Mouse (Mus musculus): ENCODE data around the gene 4933428G20Rik.

Gene 4933428G20Rik

DNA sequence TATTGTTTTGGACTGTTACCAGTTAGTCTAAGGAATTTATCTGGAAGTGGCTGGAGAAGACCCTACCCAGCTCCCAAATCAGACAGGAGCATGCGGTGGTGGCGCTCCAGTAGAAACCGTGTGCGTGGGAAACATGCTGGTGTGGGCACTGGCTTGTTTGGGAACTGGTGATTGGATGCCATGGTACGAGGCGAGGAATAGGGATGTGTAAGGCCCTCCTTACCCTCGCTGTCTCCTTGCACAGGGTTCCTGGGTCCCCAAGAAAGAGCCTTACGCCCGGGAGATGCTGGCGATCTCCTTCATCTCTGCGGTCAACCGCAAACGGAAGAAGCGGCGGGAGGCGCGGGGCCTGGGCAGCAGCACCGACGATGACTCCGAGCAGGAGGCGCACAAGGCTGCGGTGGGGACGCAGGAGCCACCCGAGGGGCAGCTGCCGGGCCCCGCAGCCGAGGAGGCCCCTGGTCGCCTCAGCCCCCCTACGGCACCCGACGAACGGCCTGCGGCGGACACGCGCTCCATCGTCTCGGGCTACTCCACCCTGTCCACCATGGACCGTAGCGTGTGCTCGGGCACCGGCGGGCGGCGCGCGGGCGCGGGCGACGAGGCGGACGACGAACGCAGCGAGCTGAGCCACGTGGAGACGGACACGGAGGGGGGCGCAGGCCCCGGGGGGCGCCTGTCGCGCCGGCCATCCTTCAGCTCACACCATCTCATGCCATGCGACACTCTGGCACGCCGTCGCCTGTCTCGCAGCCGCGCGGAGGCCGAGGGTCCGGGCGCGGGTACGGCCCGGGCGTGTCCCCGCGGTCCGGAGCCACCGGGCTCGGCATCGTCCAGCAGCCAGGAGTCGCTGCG is at the start of gene 4933428G20Rik:
Gene 4933428G20Rik, minus strand, starts transcription at position 476 of the 855 bp plus-strand sequence.
- DNase-seq (ENCODE audit: low read depth, low spot score), result no peak

DNA sequence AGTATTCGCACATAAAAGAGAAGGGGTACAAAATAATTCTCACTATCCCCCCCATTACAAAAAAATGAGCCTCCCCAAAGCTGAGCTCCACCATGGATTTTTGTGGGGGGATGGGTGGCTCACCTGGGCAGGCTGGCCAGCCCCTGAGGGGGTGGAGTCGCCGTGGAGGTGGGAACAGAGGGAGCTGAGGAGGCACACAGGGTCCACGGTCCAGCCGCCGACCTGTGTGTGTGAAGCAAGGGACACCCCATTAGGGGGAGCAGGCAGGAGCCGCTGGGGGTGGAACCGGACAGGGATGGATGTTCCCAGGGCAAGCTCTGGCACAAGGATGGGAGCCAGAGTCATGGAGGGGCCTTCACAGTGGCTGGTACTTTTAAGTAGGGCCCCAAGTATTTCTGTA is 48.6 kb upstream of the 4933428G20Rik start:
- DNase-seq (ENCODE audit: low read depth, low spot score), result no peak

DNA sequence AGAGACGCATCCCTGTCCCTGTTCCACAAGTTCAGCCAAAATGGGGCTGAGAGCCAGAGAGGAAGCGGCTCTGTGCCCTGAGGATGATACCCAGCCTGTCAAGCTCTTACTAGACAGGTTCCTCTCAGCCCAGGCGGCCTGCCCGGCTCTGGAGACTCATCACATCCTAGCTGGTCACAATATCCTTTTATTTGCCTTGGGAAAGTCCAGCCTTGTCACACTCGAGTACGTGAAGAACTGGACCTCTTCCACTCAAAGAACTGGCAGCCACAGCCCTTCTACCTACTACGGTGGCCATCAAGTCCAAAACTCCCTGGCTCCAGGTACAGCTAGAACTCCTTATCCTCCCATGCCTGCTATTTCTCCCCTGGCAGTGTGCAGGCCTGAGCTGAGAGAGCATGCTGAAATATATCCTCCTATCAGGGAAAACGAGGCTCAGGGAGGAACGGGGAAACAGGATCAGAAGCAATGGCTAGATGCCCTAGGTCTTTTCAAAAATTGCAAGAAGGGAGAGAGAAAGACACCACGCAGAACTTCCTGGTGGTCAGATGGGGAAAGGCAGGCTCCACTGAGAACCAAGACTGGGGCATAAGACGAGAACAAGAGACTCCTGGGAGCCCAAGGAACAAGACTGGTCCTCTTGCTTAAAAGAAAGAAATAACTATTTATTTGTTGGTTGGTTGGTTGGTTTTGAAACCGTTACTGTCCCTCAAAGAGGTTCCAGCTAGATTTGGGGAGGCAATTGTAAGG is 48.0 kb upstream of the 4933428G20Rik start:
- no peak for DNase-seq (ENCODE audit: low read depth, low spot score)

DNA sequence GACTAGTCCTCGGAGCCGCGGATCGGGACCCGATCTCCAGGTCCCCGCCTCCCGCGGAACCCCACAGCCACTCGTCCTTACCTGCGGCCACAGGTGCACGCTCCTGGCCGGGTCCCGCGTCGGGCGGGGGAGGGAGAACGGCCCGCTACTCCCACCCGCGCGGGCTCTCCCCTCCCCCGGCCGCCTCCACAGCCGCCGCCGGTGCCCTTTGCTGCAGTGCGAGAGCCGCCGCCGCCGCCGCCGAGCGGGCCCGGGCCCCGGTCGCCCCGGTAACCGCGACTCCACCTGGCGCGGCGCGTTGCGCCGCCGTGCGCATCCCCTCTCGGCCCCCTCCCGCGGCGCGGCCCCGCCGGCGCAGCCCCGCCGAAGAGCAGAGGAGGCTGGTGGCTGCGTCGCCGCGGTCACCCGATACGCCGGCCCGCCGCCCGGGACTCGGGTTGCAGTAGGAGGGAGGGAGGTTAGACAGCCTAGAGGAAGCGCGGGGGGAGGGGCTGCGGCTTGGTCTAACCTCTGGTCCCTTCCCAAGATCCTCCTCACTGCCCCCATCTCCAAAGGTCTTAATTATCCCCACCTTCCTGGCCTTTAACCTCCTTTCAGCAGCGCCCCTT is 46.8 kb upstream of the 4933428G20Rik start:
- DNase-seq (ENCODE audit: low read depth, low spot score), result no peak

DNA sequence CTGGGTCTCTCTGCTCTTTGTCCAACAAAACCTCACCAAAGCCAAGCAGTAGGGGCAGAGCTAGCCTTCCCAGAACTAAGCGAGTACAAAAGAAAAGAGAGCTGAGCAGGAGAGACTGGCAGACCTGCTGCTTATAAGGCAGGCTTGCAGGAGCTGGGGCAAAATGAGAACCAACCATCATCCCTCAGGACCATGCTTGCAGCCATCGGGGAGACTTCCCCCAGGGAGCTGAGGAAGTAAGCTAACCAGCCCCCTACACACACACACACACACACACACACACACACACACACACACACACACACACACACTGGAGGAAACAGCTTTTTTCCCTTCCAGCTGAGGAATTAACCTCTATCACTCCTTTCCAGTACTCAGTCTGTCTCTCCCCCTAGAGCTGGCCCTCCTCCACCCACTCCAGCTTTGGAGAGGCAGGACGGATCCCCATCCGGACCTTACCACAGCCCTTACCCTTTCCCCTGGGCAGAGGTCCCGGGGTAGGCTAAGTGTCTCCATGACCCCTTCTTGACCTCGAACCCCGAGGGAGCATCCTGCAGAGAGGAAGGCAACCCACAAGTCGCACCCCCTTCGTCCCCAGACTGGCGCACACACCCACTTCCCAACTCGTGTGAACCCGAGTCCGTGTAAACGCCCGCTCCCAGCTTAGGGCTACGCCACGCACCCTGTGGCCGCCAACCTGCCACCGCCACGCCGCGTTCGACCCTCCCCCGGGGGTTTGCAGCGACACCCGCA is 45.8 kb upstream of the 4933428G20Rik start:
- DNase-seq (ENCODE audit: low read depth, low spot score), result no peak

DNA sequence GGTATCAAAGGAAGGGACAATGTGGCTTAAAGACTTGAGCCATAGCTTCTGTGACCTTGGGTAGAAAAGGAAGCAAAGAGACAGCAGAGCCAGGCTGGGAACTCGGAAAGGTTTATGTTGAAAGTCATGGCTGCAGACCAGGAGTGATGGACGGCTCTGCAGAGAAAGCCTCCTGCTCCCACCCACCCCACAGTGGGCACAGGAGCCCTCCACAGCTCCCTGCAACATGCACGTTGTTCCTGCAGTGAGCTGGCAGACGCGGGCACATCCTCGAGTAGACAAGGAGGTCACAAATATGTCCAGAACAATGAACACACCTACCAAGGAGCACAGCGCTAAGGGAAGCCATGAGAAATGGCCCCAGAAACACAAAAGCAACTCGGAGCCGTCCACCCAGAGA is 43.7 kb upstream of the 4933428G20Rik start:
- no peak for DNase-seq (ENCODE audit: low read depth, low spot score)

DNA sequence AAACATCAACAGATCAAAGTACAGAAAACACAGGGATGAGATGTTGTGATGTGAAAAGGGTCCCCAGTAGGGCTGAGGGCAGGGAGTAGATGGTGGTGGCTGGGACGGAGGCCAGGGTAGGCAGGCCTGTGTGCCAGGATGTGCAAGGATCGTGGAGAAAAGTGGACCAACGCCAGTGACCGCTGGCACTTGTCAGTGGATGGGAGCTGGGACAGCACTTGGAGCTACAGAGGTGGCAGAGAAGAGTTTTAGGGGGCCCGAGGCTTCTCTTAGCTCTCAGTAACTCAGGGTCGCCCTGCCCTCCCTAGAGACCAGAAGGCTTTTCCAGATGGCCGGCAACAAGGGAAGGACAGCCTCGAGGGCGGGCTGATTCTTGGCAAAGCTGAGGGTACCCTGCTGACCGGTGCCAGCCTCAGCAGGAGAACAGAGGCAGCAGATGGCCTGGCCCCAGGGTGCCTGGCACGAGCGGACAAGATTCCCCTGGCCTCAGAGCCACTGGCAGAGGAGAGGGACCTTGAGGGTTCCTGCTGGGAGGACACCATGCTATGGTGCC is 43.1 kb upstream of the 4933428G20Rik start:
- DNase-seq (ENCODE audit: low read depth, low spot score), result no peak

DNA sequence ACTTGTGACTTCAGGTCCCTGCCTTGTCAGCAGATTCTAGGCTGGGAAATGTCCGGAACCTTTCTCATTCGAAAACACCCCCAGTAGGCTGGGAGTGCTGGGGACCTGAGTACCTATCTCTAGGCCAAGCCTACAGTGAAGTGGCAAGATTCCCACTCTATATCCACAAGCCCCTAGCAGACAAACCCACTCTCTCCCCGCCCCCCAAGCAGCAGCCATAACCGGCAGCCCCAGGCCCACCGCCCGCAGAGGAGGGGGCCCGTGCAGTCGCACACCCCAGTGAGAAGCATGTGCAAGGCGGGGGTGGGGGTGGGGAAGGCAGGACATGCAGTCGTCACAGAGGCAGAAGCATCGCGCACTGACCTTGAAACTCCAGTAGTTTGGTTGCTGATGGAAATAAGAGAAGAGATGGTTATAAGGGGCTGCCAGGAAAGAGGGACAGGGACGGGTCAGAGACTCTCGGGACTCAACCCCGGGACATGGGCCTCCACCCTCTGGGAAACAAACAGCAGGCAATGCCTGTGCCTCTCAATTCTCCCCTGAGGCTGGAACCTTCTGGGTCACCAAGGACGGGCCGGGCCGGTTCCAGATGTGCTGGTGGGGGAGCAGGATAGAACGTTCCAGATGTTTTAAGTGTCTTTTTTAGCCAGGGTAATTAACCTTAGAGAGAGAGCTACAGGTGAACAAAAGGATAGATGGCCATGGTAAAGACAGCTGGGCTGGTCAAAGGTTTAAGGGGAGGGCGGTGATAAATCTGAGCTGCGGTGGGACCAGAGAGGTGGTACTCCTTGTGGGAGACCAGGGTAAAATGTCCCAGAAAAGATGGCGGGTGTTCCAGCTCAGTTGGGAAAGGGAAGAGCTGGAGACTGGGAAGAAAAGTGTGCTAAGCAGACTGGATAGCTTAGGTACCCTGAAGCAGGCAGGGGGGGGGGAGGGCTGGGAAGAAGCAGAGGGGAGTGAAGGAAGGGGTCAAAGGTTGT is 42.3 kb upstream of the 4933428G20Rik start:
- DNase-seq (ENCODE audit: low read depth, low spot score), result no peak

DNA sequence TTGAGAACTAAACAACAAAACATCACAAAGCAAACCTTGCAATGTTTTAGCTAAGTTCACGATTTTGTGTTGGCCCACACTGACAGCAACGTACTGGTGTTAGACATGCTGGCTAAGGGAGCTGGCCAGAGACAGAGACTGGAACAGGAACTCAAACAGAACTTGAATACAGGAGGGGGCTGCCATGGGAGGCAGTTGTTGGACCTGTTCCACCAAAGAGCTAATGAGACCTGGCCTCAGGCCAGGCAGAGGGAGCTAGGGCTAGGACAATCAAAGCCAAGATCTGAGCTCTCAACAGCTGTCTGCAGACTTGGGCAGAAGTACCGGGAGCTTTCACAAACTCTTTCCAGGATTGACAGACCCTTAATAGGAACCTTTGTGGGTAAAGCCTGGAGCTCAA is 40.5 kb upstream of the 4933428G20Rik start:
- no peak for DNase-seq (ENCODE audit: low read depth, low spot score)

DNA sequence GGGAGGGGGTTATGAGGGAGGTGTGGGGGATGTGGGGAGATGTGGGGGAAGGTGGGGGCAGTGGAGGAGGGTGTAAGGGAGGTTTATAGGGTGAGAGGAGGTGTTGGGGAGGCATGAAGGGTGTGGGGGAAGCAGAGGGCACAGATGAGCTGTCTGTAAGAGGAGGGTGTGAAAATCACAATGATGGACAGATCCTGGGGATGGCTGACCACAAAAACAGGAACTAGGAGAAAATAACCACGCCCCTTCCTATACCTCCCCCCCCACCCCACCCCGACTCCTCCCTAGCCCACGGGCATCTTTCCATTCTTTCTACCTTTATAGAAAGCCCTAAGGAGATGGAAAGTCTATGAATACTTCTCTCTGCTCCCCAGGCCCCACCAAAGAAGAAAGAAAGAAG is 40.0 kb upstream of the 4933428G20Rik start:
- no peak for DNase-seq (ENCODE audit: low read depth, low spot score)

DNA sequence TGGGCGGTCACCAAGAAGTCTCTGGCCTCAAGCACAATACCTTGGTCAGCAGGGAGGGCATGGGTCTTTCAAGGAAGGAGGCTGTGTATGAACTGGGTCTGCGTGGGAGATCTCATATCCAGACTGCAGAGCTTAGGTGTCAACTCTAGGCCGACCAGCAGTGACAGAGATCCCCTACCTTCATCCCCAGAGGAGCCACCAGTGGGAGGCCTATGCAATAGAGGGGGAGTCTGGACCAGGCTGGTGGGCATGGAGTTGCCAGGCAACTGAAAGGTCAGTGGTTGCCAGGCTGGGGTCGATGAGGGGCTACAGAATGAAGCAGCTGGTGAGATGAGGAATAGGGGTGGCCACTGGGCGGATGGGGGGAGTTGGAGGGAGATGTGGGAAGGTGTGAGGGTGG is 39.5 kb upstream of the 4933428G20Rik start:
- DNase-seq (ENCODE audit: low read depth, low spot score), result no peak

DNA sequence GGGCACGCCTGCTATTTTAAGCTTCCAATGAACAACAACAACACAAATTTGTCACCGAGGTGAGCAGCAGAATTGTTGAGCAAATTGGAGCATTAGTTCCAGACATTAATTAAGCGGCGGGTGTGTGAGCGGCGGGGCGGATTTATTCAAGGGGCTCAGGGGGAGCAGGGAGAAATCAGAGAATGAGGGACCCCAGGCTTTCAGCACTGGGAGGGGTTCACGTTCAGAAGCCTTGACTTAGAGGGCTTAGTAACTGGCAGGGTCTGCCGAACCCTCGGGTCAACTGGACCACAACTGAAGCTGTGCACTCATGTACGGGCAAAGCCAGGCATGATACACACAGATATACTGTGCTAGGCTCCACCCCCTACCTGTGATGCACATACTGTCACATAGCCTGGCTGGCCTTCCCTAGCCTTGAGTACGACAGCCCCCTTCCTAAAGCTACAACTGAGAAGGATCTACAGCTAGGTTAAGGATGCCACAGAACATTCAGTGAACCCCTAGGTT is 37.5 kb upstream of the 4933428G20Rik start:
- no peak for DNase-seq (ENCODE audit: low read depth, low spot score)

DNA sequence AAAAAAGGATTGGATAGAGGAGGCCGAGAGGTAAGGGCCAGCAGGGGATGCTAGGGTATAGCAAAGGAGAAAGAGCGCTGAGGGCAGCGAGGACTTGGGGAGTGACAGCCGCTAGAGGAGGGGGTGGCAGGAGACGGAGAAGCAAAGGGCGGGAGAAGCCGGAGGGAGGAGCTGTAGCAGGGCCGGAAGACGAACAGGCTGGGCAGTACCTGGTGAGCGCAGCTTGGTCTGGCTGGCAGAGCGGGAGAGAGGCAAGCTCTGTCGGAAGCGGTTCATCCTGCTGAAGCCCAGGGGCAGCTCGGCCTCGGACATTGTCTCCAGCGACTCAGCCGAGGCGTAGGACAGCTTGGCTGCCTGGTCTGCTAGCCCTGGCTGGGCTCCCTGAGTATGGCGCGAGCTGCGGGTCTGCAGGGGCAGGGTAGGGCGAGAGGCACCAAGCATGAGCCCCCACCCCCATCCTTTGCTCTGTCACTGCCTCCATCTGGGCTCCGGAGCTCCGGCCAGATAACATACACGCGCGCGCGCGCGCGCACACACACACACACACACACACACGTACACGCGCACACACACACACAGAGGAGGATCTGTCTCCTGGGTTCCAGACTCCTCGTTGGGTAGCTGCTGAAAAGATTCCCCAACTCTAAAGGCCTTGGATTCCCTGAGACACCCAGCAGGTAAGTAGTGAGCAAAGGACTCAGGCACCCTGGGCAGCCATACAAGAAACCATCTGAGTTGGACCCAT is 36.9 kb upstream of the 4933428G20Rik start:
- DNase-seq (ENCODE audit: low read depth, low spot score), result no peak

DNA sequence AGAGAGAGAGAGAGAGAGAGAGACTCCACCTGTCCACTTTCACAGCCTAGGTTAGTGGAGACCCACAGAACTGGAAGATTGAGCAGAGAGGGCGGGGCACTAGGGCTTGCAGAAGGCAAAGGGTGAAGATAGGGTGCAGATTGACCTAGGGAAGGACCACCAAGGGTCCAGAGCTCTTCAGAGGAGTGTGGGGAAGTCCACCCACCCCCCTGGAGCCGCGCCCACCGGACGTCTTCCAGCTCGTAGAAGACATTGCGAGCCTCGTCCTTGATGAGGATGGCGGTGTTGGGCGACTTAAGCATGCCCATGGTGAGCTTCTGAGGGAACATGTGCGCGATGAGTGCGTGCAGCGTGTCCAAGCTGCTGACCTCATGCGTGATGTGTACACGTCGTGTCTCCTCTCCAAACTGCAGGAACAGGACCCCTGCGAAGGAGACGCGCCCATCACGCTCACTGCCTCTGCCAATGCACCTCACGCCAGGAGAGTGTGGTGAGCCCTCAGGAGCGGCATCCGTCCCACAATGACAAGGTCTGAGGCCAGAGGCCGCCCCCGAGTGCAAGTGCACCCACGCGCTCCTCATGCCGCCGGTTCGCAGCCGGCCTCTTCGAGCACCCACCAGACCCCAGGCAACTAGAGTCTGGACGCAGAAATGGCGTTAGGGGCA is 36.1 kb upstream of the 4933428G20Rik start:
- DNase-seq (ENCODE audit: low read depth, low spot score), result no peak

DNA sequence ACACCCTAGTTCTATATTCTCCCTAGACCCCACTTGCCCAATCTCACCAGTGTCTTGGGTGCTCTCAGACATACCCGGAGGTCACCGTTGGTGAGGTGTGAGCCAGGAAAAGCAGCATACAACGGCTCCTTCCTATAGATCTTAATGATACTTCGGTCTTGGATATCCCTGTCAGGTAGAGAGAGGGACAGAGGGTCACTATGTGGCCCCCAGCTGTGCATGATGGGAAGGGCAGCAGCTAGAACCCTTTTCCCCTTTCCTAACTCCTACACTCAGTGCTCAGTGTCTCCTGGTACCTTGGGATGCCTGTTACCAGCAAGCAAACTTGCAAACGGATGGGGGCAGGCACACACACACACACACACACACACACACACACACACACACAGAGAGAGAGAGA is 35.5 kb upstream of the 4933428G20Rik start:
- no peak for DNase-seq (ENCODE audit: low read depth, low spot score)

DNA sequence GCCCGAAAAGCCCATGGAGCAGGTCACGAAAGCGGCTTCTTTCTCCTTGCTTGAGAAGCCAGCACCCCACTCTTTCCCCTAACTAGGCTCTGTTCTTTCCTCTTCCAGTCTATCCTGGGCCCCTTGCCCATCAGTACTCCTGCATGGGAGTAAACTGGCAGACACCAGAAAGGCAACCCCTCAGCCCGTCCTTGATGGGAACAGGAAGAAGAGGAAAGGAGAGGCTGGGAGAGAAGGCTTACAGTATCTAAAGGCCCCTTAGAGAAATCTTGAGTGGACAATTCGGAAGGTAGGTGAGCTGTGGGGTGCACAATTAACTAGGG is 35.1 kb upstream of the 4933428G20Rik start:
- DNase-seq (ENCODE audit: low read depth, low spot score), result no peak

DNA sequence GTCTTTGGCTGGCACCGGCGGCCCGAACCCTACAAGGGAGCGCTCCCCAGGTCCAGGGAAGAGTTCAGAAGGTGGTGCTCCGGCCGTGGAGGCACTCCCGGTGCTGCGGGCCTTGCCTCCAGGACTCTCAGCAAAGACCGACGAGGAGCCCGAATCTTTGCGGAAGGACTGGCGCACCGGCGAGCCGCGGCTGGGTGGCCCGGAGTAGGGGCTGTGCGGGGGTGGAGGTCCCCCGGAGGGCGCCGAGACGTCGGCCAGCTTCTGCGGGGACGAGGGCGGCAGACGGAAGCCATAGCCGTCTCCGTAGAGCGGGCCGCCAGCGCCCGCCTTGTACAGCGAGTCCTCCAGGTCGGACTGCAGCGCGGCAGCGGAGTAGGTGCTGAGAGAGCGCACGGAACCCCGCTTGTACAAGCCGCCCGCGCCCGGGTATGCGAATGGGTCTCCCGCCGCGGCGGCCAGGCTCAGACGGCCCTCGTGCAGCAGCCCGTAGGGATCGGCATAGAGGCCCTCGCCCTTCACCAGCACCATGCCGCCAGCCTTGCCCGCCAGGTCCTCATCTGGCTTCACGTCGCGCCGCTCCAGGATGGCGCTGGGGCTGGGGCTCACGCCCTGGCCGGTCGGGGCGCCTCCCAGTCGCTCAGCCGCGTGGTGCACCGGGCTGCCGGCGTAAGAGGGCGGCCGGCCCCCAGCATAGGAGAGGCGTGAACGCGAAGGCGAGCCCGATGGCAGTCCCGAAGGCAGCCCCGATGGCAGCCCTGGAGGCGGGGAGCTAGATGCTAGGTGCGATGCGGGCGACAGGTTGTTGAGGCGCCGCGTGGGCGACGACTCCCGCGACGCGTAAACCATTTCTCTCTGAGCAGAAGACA is 34.5 kb upstream of the 4933428G20Rik start:
- no peak for DNase-seq (ENCODE audit: low read depth, low spot score)

DNA sequence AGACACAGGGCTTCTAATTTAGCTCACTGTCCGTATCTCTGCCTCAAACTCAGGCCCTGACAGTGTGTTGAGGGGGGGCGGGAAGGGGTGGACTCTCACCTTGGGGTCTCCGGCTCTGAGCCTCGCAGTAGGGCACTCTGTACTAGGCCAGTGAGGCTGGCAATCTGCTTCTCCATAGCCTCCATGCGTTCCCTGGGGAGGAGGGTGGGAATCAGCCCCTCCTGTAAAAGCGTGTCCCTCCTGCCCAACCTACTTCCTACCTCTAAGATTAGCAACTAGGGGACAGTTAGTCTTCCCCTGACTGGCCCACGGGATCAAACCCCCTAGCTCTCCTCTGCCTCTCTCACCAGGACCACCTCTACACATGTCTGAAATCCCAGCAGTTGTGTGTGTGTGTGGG is 33.5 kb upstream of the 4933428G20Rik start:
- DNase-seq (ENCODE audit: low read depth, low spot score), result no peak

All from telencephalon, adult 2 months (tissue).